Mouse (Mus musculus): ENCODE results near the gene Pou2f1.

Gene Pou2f1

DNA sequence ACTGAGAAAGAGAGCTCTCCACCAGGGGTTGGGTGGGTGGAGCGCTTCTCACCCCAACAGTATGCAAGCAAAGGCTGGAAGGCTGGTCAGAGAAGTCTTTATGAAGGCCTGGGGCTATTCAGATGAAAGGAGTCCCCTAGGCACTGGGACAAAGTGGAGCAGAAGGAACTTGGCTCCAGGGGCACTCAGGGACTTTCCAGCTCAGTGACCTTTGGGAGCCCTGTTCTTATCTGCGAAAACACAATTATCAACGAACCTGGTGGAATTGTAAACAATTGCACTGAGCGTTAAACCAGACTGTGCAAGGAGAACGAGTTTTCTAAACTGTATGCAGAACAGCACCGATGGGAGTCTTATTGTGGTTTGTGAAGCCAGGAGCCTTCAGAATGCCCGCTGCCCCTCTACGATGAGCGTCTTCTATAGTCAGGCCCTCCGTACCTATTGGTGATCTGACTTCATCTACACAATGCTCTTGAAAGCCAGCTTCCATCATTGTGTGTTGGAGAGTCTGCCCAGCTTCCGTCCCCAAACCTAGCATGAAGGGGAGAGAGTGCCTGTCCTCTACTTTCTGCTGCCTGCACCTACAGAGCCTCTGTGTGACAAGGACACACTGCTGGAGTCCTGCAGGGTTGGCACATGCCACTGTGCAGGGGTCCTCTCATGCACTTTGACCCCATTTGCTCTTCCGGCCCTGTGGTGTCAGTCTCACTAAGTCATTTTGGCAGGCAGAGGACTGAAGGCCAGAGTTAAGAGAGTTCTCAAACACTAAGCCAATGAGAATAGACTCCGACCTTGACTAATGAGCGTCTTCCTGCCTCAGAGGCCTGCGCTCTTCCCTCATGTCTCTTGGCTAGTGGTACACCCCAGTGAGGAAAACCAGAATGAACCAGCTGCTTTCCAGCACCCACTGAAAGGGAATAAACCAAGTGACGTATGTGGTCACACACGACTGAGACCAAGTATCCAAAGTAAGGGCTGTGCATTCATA lies 152.7 kb downstream of the Pou2f1 start:
- in situ Hi-C loops (cut with MboI, MseI) = loop anchor here (5.0 to 25.0 kb wide), 5 partner anchors 37 to 1587 kb away; no protein-coding TSS in a partner anchor

DNA sequence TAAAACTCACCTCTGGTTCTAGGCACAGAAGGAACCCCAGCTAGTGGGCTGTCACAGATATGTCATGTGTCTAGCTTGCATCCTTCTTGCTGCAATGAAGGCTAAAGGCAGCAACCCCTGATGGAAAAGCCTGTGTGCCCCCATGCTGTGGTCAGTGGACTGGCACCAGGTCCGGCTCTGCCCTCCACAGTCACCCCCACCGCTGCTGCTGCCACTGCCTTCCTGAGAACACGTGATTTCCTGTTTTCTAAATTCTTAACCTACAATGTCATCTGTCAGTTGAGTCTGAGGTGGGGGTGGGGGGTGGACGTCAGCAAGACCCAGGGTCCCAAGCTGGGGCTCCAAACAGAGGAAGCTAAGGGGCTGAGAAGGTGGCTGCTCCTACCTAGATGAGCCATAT lies 153.6 kb downstream of the Pou2f1 start:
- in situ Hi-C loops (cut with MboI, MseI) = loop anchor here (5.0 to 25.0 kb wide), 4 partner anchors 37 to 1587 kb away; no protein-coding TSS in a partner anchor

DNA sequence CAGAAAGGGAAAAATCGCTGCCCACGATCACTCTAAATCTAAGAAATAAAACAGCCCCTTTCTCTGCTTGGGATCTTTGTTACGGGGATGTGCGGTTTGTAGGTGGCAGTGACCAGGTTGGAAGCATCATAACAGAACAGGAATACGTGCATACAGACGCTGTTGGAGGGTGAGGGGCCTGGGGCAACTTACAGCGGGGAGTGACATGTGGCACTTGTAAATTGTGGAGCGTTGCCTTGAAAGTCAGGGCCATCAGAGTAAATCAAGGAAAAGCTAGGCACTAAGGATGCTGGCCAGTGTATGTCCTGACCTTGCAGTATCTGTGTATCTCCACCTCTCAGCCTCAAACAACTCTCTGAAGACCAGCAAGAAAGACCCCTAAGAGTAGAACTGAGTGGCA lies 154.1 kb downstream of the Pou2f1 start:
- in situ Hi-C loops (cut with MboI, MseI) = loop anchor here (5.0 to 25.0 kb wide), 4 partner anchors 36 to 1586 kb away; no protein-coding TSS in a partner anchor

DNA sequence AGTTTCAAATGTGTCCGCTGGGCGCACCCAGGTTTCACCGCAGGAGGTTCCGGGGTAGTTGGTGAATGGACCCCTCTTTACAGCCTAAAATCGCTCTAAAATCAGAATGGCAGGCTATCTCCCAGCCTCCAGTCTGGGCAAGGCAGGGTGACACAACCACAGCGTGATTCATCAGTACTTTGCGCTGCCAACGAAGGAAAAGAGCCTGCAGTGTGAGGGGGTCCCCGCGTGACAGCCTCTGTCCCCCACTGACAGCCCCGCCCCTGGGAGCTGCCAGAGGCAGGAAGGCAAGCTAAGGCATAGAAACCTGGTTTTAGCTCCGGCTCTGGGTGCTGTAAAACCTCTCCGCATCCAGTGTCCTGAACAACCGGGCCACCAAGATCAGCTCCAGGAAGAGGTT lies 157.1 kb downstream of the Pou2f1 start:
- in situ Hi-C loops (cut with MboI, MseI) = loop anchor here (5.0 to 25.0 kb wide), 4 partner anchors 33 to 1583 kb away; no protein-coding TSS in a partner anchor

DNA sequence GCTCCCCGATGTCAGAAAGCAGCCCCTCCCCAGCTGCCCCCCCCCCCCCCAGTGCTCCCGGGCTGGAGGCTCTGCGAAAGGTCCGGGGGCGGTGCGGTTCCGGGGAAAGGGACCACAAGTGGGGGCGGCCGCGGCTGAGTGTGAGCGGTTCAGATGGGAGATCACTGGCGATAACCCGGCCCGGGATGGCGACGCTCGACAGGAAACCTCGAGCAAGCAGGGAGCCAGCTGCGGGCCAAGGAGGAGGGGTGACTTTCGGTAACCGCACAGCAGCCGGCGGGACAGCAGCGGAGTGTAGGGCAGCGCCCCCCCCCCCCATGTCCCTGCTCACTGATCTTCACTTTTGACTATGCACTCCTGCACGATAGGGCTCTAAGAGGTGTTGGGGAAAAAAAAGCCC lies 157.5 kb downstream of the Pou2f1 start:
- in situ Hi-C loops (cut with MboI, MseI) = loop anchor here (5.0 to 25.0 kb wide), 4 partner anchors 33 to 1583 kb away; no protein-coding TSS in a partner anchor

DNA sequence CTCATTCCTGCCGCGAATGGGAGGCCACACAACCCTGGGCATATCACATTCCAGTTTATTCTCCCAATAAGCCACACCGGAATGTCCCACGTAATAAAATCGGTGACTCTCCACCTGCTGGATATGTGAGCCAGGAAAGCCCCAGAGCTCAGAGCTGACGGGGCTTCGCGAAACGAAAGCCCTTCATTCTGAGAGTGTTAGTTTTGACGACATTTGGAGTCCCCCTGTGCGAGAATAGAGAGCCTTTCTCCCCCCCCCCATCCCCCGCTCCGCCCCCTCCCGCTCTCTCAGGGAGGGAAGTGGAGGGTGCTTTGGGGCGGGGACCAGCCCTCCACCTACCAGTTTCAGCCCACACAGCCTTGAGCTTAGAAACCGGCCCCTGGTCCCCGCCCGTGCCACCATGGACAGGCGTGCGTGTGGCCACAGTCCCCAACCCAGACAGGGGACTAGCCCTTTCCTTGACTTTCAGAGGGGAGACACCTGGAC lies 158.0 kb downstream of the Pou2f1 start:
- in situ Hi-C loops (cut with MboI, MseI) = loop anchor here in 1 of 2 experiments (25.0 kb wide), 2 partner anchors 857 to 1582 kb away; no protein-coding TSS in a partner anchor

DNA sequence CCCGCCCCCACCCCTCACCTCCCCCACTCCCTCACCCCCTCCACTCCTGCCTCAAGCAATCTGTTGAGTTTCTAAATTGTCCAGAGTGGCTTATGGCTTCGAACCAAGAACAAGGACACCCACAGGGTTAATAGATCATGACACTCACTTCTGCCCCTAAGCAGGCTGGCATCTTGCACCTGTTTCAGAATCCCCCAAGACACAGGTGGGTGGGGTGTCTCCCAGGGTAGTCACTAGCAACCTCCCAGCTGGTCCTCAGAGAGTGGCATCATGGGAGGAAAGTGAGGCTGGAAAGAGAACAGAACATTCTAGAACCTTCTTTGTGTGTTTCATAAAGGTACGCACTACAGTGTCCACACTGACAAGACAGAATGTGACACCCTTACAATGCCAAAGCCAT lies 158.9 kb downstream of the Pou2f1 start:
- in situ Hi-C loops (cut with MboI, MseI) = loop anchor here in 1 of 2 experiments (25.0 kb wide), 2 partner anchors 856 to 1581 kb away; no protein-coding TSS in a partner anchor

DNA sequence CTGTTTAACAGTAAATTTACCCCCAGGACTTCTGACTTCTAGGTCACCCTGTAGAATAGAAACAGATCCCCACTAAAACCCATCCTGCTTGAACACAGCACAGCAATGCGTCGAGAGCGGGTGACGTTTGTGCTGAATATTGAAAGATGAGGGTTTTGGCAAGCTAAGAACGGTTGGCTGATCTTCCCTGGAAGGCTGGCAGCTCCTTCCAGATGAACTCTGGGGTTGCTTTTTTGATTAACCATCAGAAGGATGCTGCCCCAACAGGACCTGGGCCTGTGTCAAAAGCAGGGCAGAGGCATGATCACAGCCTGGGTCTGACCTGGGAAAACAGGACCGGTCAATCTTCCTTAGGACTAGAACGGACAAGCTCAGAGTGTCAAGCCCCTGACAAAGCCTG lies 160.3 kb downstream of the Pou2f1 start:
- in situ Hi-C loops (cut with MboI, MseI) = loop anchor here in 1 of 2 experiments (25.0 kb wide), 2 partner anchors 855 to 1580 kb away; no protein-coding TSS in a partner anchor

DNA sequence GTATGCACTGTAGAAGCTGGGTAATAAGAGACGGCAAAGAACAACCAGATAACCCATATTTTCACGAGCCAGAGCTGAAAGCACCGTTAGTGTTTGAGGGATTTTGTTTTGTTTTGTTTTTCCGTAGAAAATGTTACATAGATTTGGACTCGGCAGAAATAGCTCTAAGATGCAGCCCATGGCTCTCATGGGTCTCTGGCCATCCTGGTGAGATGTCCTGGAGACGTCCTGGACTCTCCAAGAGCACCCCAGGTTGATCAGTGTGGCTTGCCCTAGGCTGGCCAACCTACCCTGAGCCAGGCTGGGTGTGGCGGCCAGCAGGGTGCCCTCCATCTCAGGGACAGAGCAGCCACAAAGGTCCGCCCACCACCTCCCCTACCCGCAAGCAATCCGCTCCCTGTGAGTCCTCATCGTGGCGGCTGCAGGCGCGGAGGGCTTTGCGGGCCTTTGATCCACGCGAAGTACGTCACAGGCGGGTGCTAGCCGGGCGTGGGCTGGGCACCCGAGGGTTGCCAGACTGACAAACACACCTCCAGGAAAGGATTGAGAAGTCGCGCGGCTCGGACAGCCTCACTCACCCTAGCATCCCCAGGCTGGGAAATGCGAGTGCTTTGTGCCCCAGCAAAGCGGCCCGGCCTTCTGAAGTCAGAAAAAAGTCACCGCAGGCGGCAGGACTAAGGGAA lies 161.8 kb downstream of the Pou2f1 start:
- in situ Hi-C loops (cut with MboI, MseI) = loop anchor here in 1 of 2 experiments (25.0 kb wide), 2 partner anchors 853 to 1578 kb away; no protein-coding TSS in a partner anchor

DNA sequence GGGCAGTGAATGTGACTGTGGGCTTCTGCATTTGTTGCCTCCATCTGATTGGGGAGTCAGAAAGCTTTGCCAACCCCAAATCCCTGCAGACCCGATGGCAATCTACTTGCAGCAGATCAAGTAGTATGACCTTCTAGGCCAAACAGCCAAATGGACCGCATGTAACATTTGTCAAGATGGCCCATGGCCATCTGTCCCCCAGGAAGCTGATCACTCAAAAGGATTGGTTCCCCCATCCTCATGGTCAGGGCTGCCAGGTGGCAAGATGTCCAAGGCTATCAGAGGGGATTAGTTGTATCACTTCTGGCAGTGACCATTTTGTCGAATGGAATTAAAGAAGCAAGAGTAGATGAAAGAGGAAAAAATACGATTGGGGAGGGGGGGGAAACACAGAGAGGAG lies 163.3 kb downstream of the Pou2f1 start:
- in situ Hi-C loops (cut with MboI, MseI) = loop anchor here in 1 of 2 experiments (25.0 kb wide), 2 partner anchors 852 to 1577 kb away; no protein-coding TSS in a partner anchor

DNA sequence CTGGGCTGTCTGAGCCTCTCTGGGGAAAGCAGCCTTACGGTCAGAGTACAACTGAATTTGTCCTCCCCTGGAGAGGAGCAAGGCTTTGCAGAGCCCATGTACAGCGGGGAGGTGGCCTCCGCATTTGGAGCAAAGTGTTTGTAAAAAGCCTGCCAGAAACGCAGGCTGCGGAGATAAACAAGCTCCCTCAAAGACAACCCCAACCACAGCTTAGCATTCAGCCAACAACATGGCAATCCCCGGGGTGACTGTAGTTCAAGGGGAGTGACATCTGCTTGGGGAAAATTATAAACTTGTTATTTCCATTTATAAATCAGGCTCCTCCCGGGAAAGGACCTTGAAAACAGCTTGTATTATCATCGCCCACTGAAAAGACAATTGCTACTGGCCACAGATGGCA lies 164.9 kb downstream of the Pou2f1 start:
- in situ Hi-C loops (cut with MboI, MseI) = loop anchor here in 1 of 2 experiments (25.0 kb wide), 2 partner anchors 850 to 1575 kb away; no protein-coding TSS in a partner anchor

DNA sequence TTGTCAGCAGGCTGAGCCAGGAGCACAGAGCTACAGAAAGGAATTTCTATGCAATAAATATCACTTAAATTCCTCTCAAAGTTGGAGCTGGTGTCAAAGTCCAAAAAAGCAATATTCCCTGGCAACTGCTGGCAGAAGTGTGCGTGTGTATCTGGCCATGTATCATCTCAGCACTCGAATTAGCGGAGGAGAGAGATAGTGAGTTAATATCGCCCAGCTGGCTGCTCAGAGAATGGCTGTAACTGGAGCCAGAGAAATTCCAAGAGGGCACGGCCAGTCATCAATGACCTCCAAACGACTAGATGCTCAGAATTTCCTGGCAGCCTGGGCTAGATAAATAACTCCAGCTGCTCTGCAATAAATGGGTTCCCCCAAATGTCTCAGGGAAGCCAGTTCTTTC lies 166.0 kb downstream of the Pou2f1 start:
- in situ Hi-C loops (cut with MboI, MseI) = loop anchor here in 1 of 2 experiments (25.0 kb wide), 2 partner anchors 849 to 1574 kb away; no protein-coding TSS in a partner anchor

DNA sequence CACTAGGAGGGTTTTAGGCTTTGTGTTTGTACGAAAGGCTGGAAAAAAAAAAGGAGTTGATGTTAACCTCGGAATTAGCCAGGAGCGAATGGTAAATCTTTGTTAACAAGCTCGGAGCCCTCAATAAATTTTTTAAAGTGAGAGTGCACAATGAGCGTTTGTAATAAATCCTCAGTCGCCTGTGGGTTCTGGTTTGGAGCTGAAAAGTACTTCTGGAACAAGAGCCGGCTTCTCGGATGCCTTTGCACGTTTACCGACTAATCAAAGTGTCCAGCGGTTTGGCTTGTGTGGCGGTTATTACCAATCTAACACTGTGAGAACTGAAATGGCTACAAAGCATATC lies 167.9 kb downstream of the Pou2f1 start:
- in situ Hi-C loops (cut with MboI, MseI) = loop anchor here in 1 of 2 experiments (25.0 kb wide), 2 partner anchors 847 to 1572 kb away; no protein-coding TSS in a partner anchor

DNA sequence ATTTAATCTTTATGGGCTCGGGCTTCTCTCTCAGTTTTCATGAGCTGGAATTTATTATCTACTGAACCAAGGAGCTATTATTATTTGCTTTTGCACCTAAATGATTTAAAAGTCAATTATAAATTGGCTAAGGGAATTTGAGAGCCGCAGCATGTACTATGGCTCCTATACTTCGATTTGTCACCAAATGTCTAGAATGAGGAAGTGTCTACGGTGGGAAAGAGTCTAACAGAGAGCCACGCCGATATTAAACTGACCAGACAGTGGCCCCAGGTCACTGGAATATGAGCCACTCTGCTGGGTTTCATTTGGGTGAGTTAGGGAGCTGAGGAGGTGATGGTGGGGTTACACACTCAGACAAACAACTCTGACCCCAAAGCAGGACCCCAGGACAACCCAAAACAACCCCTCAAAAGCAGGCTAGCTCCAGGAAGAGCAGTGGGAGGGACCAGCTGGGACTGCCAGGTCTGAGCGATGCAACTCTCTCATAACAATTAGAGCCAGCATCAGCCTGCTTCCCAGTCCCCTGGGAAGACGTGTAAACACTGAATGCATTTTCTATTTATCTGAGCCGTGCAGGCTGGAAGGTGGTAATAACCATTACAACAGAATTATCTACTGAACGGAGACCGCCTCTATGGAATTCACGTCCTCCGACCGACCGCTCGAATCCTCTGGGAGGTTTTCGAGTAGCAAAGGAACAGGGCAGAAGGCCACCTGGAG lies 168.4 kb downstream of the Pou2f1 start:
- in situ Hi-C loops (cut with MboI, MseI) = loop anchor here in 1 of 2 experiments (25.0 kb wide), 2 partner anchors 847 to 1572 kb away; no protein-coding TSS in a partner anchor

DNA sequence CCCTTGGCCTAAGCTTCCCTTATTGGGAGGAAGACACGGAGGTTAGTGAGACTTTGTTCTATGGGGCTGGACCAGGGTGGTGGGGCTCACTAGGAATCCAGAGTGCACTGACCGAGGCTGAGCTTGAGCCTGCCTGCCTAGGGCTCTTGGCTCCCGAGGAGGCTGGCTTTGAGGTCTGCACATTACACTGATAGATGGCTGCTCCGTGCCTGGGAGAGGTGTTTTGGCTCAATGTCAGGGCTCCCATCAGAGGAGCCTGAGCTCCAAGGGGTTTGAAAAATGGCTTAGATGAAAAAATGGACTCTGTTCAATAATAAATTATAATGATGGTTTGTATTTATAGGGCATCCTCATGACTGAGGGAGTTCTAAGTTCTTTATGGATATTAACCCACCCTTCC lies 169.2 kb downstream of the Pou2f1 start:
- in situ Hi-C loops (cut with MboI, MseI) = loop anchor here in 1 of 2 experiments (25.0 kb wide), 2 partner anchors 846 to 1571 kb away; no protein-coding TSS in a partner anchor

DNA sequence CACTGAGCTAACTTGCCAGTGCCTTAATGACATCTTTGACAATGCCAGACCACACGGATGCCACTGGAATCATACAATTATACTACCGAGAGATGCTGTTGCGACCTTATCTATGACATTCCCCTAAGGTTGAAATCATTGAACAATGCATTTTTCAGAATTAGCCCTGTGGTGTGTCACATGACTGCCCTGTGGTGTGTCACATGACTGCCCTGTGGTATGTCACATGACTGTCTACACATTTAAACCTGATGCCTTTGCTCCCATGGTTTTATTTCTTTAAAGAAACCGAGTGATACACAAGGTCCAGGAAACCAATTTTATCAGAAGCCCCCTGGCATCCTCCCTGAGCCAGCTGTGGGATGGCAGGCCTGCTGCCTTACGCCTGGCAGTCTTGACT lies 172.6 kb downstream of the Pou2f1 start:
- in situ Hi-C loops (cut with MboI, MseI) = loop anchor here in 1 of 2 experiments (10.0 to 25.0 kb wide), 3 partner anchors 843 to 1568 kb away; no protein-coding TSS in a partner anchor

DNA sequence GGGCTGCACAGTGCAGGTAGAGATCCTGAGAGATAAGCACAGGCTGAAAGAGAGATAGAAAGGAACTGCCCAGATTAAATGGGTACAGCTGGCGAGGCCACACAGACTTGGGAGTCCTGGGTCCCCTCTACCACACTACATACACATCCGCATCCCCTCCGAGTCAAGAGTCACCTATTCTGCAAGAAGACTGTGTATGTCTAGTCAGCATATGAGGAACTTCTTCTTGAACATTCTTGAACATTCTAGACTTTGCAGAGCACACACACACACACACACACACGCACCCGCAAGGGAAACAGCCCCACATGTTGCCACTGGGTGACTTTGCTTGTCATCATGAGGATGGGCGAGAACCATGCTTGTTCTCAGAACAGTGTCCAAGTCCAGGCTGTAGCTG lies 173.9 kb downstream of the Pou2f1 start:
- in situ Hi-C loops (cut with MboI, MseI) = loop anchor here in 1 of 2 experiments (10.0 to 25.0 kb wide), 3 partner anchors 841 to 1566 kb away; no protein-coding TSS in a partner anchor

DNA sequence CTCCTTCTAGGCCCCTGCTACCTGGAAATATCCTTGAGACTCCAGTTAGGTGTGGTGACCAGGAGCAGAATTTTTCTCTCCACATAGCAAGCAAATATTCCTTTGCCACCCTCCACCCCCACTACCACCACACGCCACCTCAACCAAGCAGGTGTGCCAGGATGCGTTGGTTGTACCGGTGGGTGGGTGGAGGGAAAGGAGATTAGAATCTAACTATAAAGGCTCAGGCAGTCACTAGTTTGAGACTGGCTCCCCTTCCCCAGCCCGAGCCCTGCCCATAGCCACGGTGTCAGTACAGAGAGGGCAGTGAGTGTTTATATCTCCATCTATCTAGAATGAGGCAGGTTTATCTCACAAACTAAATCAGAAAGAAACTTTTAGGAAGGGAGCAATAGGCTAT lies 174.3 kb downstream of the Pou2f1 start:
- in situ Hi-C loops (cut with MboI, MseI) = loop anchor here in 1 of 2 experiments (10.0 to 25.0 kb wide), 3 partner anchors 841 to 1566 kb away; no protein-coding TSS in a partner anchor

DNA sequence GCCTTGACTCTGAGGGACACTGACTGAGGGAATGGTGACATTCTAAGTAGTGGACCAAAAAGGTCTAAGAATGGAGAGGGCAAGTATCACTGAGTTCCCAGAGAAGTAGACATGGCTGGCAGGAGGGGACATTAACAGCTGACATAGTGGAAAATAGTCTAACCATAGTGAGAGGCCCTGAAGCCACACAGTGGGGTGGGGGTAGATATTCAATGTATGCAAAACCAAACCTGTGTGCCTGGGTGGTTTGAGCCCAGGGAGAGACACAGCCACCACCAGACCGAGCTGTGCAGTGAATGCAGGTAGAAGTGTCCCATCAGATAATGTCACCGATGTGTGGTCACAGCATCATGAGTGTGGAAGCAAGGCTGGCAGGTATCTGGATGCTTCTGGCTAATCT lies 180.4 kb downstream of the Pou2f1 start:
- in situ Hi-C loops (cut with MboI, MseI) = loop anchor here (10.0 to 25.0 kb wide), 2 partner anchors 1440 to 1507 kb away; no protein-coding TSS in a partner anchor

DNA sequence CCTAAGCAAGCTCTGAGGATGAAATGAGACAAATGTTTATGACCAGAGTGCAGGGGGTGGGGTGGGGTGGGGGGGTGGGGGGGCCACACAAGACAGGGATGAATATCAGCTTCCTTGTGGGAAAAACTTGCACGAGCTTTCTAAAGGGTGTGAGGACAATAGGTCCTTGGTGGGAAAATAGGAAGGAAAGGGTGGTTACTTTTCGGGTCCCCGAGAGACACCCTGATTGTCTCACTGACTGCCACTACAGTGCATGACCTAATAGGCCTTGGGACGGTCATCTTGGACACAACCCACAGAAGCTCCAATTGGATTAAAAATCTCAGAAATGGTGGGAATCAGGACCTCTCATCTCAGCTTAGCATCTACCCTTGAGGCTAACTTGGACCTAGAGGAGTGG lies 183.3 kb downstream of the Pou2f1 start:
- in situ Hi-C loops (cut with MboI, MseI) = loop anchor here (25.0 kb wide), 1 partner anchor 1443 kb away; no protein-coding TSS in a partner anchor
